Mouse (Mus musculus) small intestine, adult 2 months (tissue): ENCODE results near the gene Pnpt1. TPM values are rescaled to one million over a fixed set of nuclear protein-coding genes. Genes with fewer than 3 reads are reported as not detected.
A peak's percentile ranks its signal among the peaks of the same experiment; 100 is the strongest.

ENCODE experiments used
- H3K27ac ChIP-seq: fragments of 200-500 bp; 2 replicates; pipeline ENCODE4 v1.5.1; 2012; ENCODE audit warnings: low read depth, low read length, control low read depth, inconsistent platforms; ENCODE audit not compliant: insufficient read depth
- H3K27me3 ChIP-seq: fragments of 200-500 bp; 2 replicates; pipeline ENCODE4 v1.6.1; 2012; ENCODE audit warnings: mild to moderate bottlenecking, moderate library complexity, low read length, inconsistent platforms; ENCODE audit not compliant: control insufficient read depth, insufficient read depth
- H3K36me3 ChIP-seq: fragments of 200-500 bp; 2 replicates; pipeline ENCODE4 v1.6.1; 2012; ENCODE audit warnings: mild to moderate bottlenecking, low read length, control low read depth, inconsistent platforms; ENCODE audit not compliant: control insufficient read depth, insufficient read depth
- H3K4me1 ChIP-seq: fragments of 200-500 bp; 2 replicates; pipeline ENCODE4 v1.6.1; 2012; ENCODE audit warnings: low read length, inconsistent platforms, mixed read lengths; ENCODE audit not compliant: control insufficient read depth, insufficient read depth, insufficient read length
- H3K4me3 ChIP-seq: fragments of 200-500 bp; 2 replicates; pipeline ENCODE4 v1.5.1; 2012; ENCODE audit warnings: low read depth, mild to moderate bottlenecking, control low read depth, inconsistent platforms, low read length, moderate library complexity
- CTCF ChIP-seq: fragments of 200-500 bp; IDR thresholded peaks from 2 replicates; pipeline ENCODE4 v1.5.1; 2012; ENCODE audit warnings: low read depth, mild to moderate bottlenecking, control low read depth, inconsistent platforms, low read length, moderate library complexity, mixed read lengths; ENCODE audit not compliant: insufficient replicate concordance, insufficient read length; ENCODE audit errors: extremely low read depth
- POLR2A ChIP-seq: fragments of 200-500 bp; IDR thresholded peaks from 2 replicates; pipeline ENCODE4 v1.6.1; 2012; ENCODE audit warnings: low read depth, mild to moderate bottlenecking, control low read depth, inconsistent platforms, low read length, moderate library complexity
- WGBS: fragments of 180-500 bp; shearing (Covaris S2); methylation state at CpG from one replicate; pipeline ENCODE4 v1.1.7; 2018; 5-methylcytosine and 5-hydroxymethylcytosine counted together
- polyA plus RNA-seq: library from polyadenylated mRNA; depleted of rRNA; stranded (reverse); fragments of >200 nt; gene quantifications from 2 replicates; pipeline ENCODE4 v1.2.3, GENCODE M21; 2012; rRNA removed

Pnpt1 gene
- 1.7 and 2.6 TPM in 2 replicates for polyA plus RNA-seq

DNA sequence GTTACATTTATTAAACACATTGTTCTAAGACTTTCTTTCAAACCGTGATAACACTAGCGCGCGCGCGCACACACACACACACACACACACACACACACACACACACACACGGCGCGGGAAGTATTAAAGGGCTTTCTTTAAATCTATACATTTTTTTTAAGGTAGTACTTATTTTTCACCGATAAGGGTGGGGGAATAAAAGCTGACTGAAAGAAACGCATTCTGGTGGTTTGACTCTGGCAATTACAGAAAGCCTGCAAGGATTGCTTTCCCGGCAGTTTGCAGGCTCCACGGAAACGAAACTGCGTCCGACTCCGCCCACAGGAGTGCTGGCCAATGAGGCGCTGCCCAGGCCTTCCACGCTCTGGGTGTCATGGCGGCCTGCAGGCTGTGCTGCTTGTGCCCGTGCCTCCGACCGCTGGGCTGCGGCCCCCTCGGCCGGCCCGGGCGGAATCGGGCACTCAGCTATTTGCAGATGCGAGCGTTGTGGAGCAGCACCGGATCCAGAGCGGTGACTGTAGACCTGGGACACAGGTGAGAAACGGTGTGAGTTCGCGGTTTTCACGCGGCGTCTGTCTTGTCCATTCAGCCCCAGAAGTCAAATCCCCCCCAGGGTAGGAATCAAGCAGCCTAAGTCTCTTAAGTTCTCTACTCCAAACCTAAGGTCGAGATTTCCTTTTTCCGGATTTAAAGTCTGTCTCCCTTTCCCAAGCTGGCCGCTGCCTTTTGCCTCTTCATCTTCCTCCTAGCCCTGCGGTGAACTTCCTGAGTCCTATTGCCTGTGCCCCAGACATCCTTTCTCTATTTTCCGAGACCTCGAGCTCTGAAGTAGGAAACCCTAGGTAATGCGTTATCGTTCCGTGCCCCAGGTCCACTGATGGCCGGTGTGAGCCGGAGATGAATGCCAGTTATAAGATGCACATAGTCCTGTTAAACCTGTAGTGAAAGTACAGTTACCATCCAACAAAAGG lies at the start of gene Pnpt1:
Gene Pnpt1, plus strand, starts transcription at position 360 of the 971 bp plus-strand sequence.
- 0 out of 2 replicates have a peak within 1 kb of the TSS, but pooled peaks have one; percentile 12 for H3K27ac ChIP-seq
- no peaks in the 10 kb centered on the region for H3K4me1 ChIP-seq
- H3K4me3 ChIP-seq = peak within 1 kb of the TSS; percentile 73
- TF ChIP-seq CTCF (no peak), POLR2A (no peak; the same call in 1 of the 2 replicates)
- no peaks in the 10 kb centered on the region for H3K27me3 ChIP-seq
- H3K36me3 ChIP-seq = peaks cover 13% of the 10 kb centered on the region
- WGBS = 4% methylated on average over 50 of the region's 50 CpGs

DNA sequence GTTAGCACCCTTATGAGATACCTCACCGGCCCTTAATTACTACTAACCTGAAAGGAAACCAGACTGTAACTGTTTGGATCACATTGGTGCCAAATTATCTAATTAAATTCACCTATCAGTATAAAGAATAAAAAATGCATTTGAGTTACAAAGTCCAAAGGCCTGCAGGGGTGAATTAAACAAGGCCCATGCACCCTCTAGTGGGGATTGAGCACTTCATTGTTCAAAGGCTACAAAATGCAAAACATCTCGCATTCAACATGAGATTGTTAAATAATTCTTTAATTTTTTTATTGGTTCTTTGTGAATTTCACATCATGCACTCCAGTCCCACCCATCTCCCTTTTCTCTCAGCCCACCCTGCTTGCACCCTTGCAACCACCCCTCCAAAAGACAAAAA lies 38.1 kb upstream of the Pnpt1 start:
- H3K4me3 ChIP-seq = no peak overlapping the region

DNA sequence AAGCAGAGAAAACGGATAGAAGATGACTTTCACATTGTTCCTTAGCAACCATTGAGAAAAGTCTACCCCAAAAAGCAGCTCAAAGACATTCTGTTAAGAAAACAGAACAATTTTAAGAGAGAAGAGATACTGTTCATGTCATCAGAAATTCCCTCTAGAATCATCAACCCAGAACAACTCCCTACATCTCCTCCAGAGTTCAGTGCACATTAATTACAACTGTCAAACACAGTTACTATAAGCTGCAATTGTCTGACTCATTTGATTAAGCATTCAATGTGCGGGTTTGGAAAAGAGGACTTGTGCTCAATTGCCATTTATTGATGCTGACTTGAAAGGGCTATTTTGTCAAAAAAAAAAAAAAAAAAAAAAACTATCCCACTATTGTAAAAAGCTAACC lies 31.6 kb upstream of the Pnpt1 start:
- no peaks in the 10 kb centered on the region for H3K27me3 ChIP-seq
- TF ChIP-seq CTCF (no peak), POLR2A (no peak)
- no peak overlapping the region for H3K27ac ChIP-seq
- no peaks in the 10 kb centered on the region for H3K36me3 ChIP-seq
- WGBS = 40% methylated on average over 2 of the region's 2 CpGs
- no peak overlapping the region for H3K4me3 ChIP-seq
- no peaks in the 10 kb centered on the region for H3K4me1 ChIP-seq

More for the DNA sequence above, 38.1 kb upstream of the Pnpt1 start:
- H3K27me3 ChIP-seq = no peaks in the 10 kb centered on the region
- WGBS = 57% methylated on average over 2 of the region's 2 CpGs
- H3K4me1 ChIP-seq = no peaks in the 10 kb centered on the region
- H3K27ac ChIP-seq = no peak overlapping the region
- no peak for TF ChIP-seq POLR2A
- no peak for TF ChIP-seq CTCF
- H3K36me3 ChIP-seq = no peaks in the 10 kb centered on the region

DNA sequence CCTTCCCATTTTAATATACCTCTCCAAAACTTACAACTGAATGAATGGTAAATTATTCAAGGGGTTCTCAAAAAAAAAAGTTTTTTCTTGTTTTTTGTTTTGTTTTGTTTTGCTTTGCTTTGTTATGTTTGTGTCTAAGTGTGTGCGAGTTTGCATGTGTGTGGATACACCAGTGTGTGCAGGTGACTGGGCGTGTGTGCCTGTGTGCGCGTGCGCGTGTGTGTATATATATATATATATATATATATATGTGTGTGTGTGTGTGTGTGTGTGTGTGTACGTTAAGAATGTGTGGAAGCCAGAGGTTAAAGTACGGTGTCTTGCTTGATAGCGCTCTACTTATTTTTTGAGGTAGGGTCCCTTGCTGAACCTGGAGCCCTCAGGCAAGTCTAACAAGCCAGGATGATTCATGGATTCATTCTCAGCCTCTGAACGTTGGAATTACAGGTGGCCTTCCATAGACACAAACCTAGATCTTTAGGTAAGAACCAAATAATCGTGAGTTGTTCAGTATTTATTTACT lies 621 bp upstream of the Pnpt1 start:
- Histone ChIP-seq H3K4me3 (peak overlapping the region; percentile 73), H3K27ac (0 out of 2 replicates have a peak overlapping the region, but pooled peaks have one; percentile 12), H3K27me3 (no peaks in the 10 kb centered on the region), H3K36me3 (peaks cover 11% of the 10 kb centered on the region), H3K4me1 (no peaks in the 10 kb centered on the region)
- TF ChIP-seq POLR2A (no peak), CTCF (no peak)
- 9% methylated on average over 11 of the region's 11 CpGs for WGBS

DNA sequence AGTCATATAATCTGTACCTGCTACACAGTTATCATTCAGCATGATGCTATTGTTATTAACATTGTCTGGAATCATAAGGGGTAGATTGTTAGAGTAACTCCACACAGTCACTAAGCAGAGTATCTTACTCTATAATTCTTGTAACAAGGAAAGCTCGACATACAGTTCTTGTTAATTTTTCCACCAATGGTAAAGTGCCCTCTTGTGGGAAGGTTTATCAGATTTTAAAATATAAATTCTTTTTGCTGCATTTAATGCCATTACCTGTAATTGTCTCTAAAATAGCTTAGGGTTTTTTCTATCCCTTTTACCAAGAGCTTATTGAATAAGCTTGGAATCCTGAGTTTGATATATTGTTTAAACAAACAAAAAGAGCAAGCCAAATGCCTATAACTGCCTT lies 10.1 kb downstream of the Pnpt1 start:
- H3K4me3 ChIP-seq = no peak overlapping the region
- no peaks in the 10 kb centered on the region for H3K4me1 ChIP-seq
- WGBS = 62% methylated on average over 1 of the region's 1 CpGs
- H3K36me3 ChIP-seq = peaks cover 24% of the 10 kb centered on the region
- no peaks in the 10 kb centered on the region for H3K27me3 ChIP-seq
- TF ChIP-seq CTCF = no peak
- no peak for TF ChIP-seq POLR2A
- no peak overlapping the region for H3K27ac ChIP-seq

DNA sequence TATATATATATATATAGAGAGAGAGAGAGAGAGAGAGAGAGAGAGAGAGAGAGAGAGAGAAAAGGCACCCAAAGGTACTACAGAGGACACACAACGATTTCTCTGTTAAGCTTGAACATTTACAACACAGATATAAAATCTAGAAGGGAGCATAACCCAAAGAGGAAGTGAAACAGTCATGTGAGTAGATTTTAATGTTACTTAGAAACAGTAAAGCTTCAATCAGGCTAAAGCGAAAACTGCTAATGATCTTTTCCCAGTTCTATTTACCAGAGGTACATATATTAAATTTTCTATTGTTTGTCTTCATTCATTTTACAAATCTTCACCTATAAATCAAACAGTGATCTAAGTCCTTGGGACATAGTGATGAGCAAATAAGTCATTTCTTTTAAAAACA lies 18.4 kb downstream of the Pnpt1 start:
- Histone ChIP-seq H3K4me3 (no peak overlapping the region), H3K36me3 (peaks cover 19% of the 10 kb centered on the region), H3K27ac (no peak overlapping the region), H3K4me1 (no peaks in the 10 kb centered on the region), H3K27me3 (no peaks in the 10 kb centered on the region)
- WGBS = 73% methylated on average over 2 of the region's 2 CpGs
- TF ChIP-seq POLR2A = no peak
- no peak for TF ChIP-seq CTCF

DNA sequence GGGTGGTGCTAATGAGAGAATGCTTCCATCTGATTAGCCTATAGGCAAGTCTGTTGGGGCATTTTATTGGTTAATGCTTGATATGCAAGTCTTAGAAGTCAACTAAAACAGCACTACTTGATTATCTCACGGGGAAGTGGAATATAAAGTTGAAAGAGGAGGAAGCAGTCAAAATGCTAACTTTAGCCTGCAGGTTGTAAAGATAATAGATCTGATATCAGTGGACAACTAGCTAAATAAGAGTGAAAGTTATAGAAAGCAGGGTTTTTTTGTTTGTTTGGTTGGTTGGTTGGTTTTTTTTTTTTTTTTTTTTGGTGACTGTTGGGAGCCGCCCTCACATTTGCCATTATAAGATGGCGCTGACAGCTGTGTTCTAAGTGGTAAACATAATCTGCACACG lies 33.0 kb downstream of the Pnpt1 start:
- no peak overlapping the region for H3K27ac ChIP-seq
- H3K4me3 ChIP-seq = no peak overlapping the region
- no peaks in the 10 kb centered on the region for H3K4me1 ChIP-seq
- no peaks in the 10 kb centered on the region for H3K27me3 ChIP-seq
- peaks cover 10% of the 10 kb centered on the region for H3K36me3 ChIP-seq
- WGBS = 70% methylated on average over 4 of the region's 4 CpGs
- TF ChIP-seq CTCF = no peak
- TF ChIP-seq POLR2A = no peak
